8 mouse cellular contexts compared by ENCODE assay signal in genomic region chr1:91458223-91458861, GRCm38 (mm10). TPM values are rescaled to one million over a fixed set of nuclear protein-coding genes. Genes with fewer than 3 reads are reported as not detected.
DNase-seq lines count a peak whose midpoint lies in the region; ATAC-seq and TF ChIP-seq lines count a peak whose summit lies in the region.

No protein-coding gene starts in this region.

- 0 out of 2 replicates have a peak overlapping the region, but pooled peaks have one; percentile 39 for H3K27ac ChIP-seq in forebrain, embryonic 14.5 days (ENCODE audit: low read depth, low read length)
- peak overlapping the region; percentile 71; the same call in 1 of the 2 replicates for H3K27ac ChIP-seq in hindbrain, embryonic 12.5 days
- peak overlapping the region; percentile 96 for H3K27ac ChIP-seq in left cerebral cortex, adult 2 months

- H3K9me3 ChIP-seq in forebrain, embryonic 14.5 days (replicated peaks; ENCODE audit: control insufficient read depth, low read length), result no peaks in the 10 kb centered on the region
- H3K9me3 ChIP-seq in hindbrain, embryonic 12.5 days (replicated peaks), result no peaks in the 10 kb centered on the region

- H3K4me3 ChIP-seq in forebrain, embryonic 14.5 days (ENCODE audit: low read depth, low read length), result peak overlapping the region; percentile 66
- H3K4me3 ChIP-seq in hindbrain, embryonic 12.5 days, result peak overlapping the region; percentile 69
- peak overlapping the region; percentile 96 for H3K4me3 ChIP-seq in left cerebral cortex, adult 2 months

- peak overlapping the region; percentile 74 for H3K4me2 ChIP-seq in forebrain, embryonic 14.5 days (ENCODE audit: low read length)
- peak overlapping the region; percentile 71 for H3K4me2 ChIP-seq in hindbrain, embryonic 12.5 days (replicated peaks)

- intact Hi-C loops in left cerebral cortex, adult 2 months (cut with DNase I), result loop anchor here (10.0 kb wide), 1 partner anchor 254 kb away; no protein-coding TSS in a partner anchor

- WGBS in forebrain, embryonic 14.5 days, result 13% methylated on average over 8 of the region's 8 CpGs
- 29% methylated on average over 8 of the region's 8 CpGs for WGBS in hindbrain, embryonic 12.5 days

- no peak for TF ChIP-seq CTCF in brain, embryonic 14.5 days (IDR thresholded peaks at IDR 0.05; ENCODE audit: borderline replicate concordance, extremely low read depth, insufficient read depth, insufficient read length)
- no peak for TF ChIP-seq CTCF in left cerebral cortex, adult 2 months (IDR thresholded peaks at IDR 0.05)

- DNase-seq in CD4-positive, CD25-positive, alpha-beta regulatory T cell, adult 2 months (ENCODE audit: low read depth, low spot score), result peak; percentile 47
- DNase-seq in brain, embryonic 14.5 days (ENCODE audit: low read depth), result peak; percentile 91
- DNase-seq in forebrain, embryonic 14.5 days (ENCODE audit: low spot score), result peak; percentile 86
- peak; percentile 59 to 70 for DNase-seq in left cerebral cortex, adult 2 months (ENCODE audit: extremely low spot score in 1 of 2, low spot score in 2 of 2)
- peak; percentile 82 to 90 for DNase-seq in lung, postnatal 4 days
- DNase-seq in splenic B cell, adult 2 months (ENCODE audit: low read depth, low spot score), result peak; percentile 15

- no peak for ATAC-seq in CD4-positive, CD25-positive, alpha-beta regulatory T cell, adult 4 months
- peak; percentile 6 for ATAC-seq in forebrain, embryonic 14.5 days
- ATAC-seq in hindbrain, embryonic 12.5 days (ENCODE audit: low FRiP score), result peak; percentile 10; the same call in 1 of the 2 replicates

- H3K9ac ChIP-seq in forebrain, embryonic 14.5 days (ENCODE audit: low read length), result peak overlapping the region; percentile 64
- peak overlapping the region; percentile 63 for H3K9ac ChIP-seq in hindbrain, embryonic 12.5 days

- no peak for TF ChIP-seq POLR2A in brain, embryonic 14.5 days (IDR thresholded peaks at IDR 0.05; ENCODE audit: borderline replicate concordance, extremely low read depth, insufficient read depth, insufficient read length, poor library complexity, severe bottlenecking)

- peaks cover 24% of the 10 kb centered on the region for H3K4me1 ChIP-seq in forebrain, embryonic 14.5 days (ENCODE audit: control insufficient read depth, insufficient read depth, low read length)
- peaks cover 42% of the 10 kb centered on the region for H3K4me1 ChIP-seq in hindbrain, embryonic 12.5 days

- H3K36me3 ChIP-seq in forebrain, embryonic 14.5 days (ENCODE audit: control insufficient read depth, insufficient read depth, low read length), result no peaks in the 10 kb centered on the region
- no peaks in the 10 kb centered on the region for H3K36me3 ChIP-seq in hindbrain, embryonic 12.5 days
- no peaks in the 10 kb centered on the region for H3K36me3 ChIP-seq in splenic B cell, adult 2 months (ENCODE audit: control insufficient read depth, insufficient read depth, low read length, poor library complexity, severe bottlenecking)

- no peaks in the 10 kb centered on the region for H3K27me3 ChIP-seq in forebrain, embryonic 14.5 days (replicated peaks; ENCODE audit: control insufficient read depth, insufficient read depth, low read length)
- peaks cover 13% of the 10 kb centered on the region; the same call in 1 of the 2 replicates for H3K27me3 ChIP-seq in hindbrain, embryonic 12.5 days
- no peaks in the 10 kb centered on the region for H3K27me3 ChIP-seq in splenic B cell, adult 2 months (ENCODE audit: control insufficient read depth, insufficient read depth, low read length, poor library complexity, severe bottlenecking)

RNA-seq across cellular contexts. Expression of gene Per2, which starts 0.8 kb away (rescaled TPM):
- 1 to 10 TPM; 1.9 to 2.1 TPM for polyA plus RNA-seq in CD4-positive, CD25-positive, alpha-beta regulatory T cell, adult 4 months (2017; shearing (Covaris generic))
- 8.9 and 9.4 TPM in 2 replicates for polyA plus RNA-seq in brain, embryonic 14.5 days (2012; rRNA removed)
- 2.6 and 4.5 TPM in 2 replicates for polyA plus RNA-seq in forebrain, embryonic 14.5 days (2014; fragmentation: Nextera tagmentation; extraction: Ambion mirVana)
- 3.6 and 3.8 TPM in 2 replicates for polyA plus RNA-seq in hindbrain, embryonic 12.5 days (2016; fragmentation: Nextera tagmentation; extraction: Ambion mirVana)
- total RNA-seq in left cerebral cortex, adult 2 months (2021), result 10 to 100 TPM; 24.8 to 54.6 TPM

RNA-seq across cellular contexts. Expression of gene Traf3ip1, which starts 36.1 kb away (rescaled TPM):
- 1 to 10 TPM; 3.5 to 5.2 TPM for polyA plus RNA-seq in CD4-positive, CD25-positive, alpha-beta regulatory T cell, adult 4 months (2017; shearing (Covaris generic))
- polyA plus RNA-seq in brain, embryonic 14.5 days (2012; rRNA removed), result 18.3 and 20.1 TPM in 2 replicates
- polyA plus RNA-seq in forebrain, embryonic 14.5 days (2014; fragmentation: Nextera tagmentation; extraction: Ambion mirVana), result 6.1 and 6.5 TPM in 2 replicates
- 12.9 and 13.0 TPM in 2 replicates for polyA plus RNA-seq in hindbrain, embryonic 12.5 days (2016; fragmentation: Nextera tagmentation; extraction: Ambion mirVana)
- total RNA-seq in left cerebral cortex, adult 2 months (2021), result 10 to 100 TPM; 15.8 to 16.5 TPM

RNA-seq across cellular contexts. Expression of gene Hes6, which starts 44.5 kb away (rescaled TPM):
- polyA plus RNA-seq in CD4-positive, CD25-positive, alpha-beta regulatory T cell, adult 4 months (2017; shearing (Covaris generic)), result 10 to 100 TPM; 11.4 to 12.5 TPM
- polyA plus RNA-seq in brain, embryonic 14.5 days (2012; rRNA removed), result 144 and 245 TPM in 2 replicates
- 217 and 240 TPM in 2 replicates for polyA plus RNA-seq in forebrain, embryonic 14.5 days (2014; fragmentation: Nextera tagmentation; extraction: Ambion mirVana)
- 274 and 304 TPM in 2 replicates for polyA plus RNA-seq in hindbrain, embryonic 12.5 days (2016; fragmentation: Nextera tagmentation; extraction: Ambion mirVana)
- total RNA-seq in left cerebral cortex, adult 2 months (2021), result 10 to 100 TPM; 13.4 to 14.6 TPM

RNA-seq across cellular contexts. Expression of gene Ilkap, which starts 59.7 kb away (rescaled TPM):
- 10 to 100 TPM; 30.3 to 36.3 TPM for polyA plus RNA-seq in CD4-positive, CD25-positive, alpha-beta regulatory T cell, adult 4 months (2017; shearing (Covaris generic))
- polyA plus RNA-seq in brain, embryonic 14.5 days (2012; rRNA removed), result 118 and 128 TPM in 2 replicates
- 151 and 162 TPM in 2 replicates for polyA plus RNA-seq in forebrain, embryonic 14.5 days (2014; fragmentation: Nextera tagmentation; extraction: Ambion mirVana)
- polyA plus RNA-seq in hindbrain, embryonic 12.5 days (2016; fragmentation: Nextera tagmentation; extraction: Ambion mirVana), result 147 and 148 TPM in 2 replicates
- 10 to 100 TPM; 59.8 to 64.8 TPM for total RNA-seq in left cerebral cortex, adult 2 months (2021)

Comparison
In these comparisons a context has a peak if more than half of its experiments do, and no peak if none do; other contexts are left out.
1. DNase-seq: peak in every context shown above with its lines; median percentile 91 in brain, embryonic 14.5 days; 86 in forebrain, embryonic 14.5 days; 86 in lung, postnatal 4 days; 64 in left cerebral cortex, adult 2 months; 47 in CD4-positive, CD25-positive, alpha-beta regulatory T cell, adult 2 months; 15 in splenic B cell, adult 2 months.
2. H3K27ac ChIP-seq: peak in every context shown above with its lines; median percentile 96 in left cerebral cortex, adult 2 months; 71 in hindbrain, embryonic 12.5 days; 39 in forebrain, embryonic 14.5 days.
3. RNA of gene Hes6, which starts 44.5 kb away (polyA plus RNA-seq): 274 to 304 TPM in hindbrain, embryonic 12.5 days, 217 to 240 TPM in forebrain, embryonic 14.5 days and 144 to 245 TPM in brain, embryonic 14.5 days; 11.4 to 12.5 TPM in CD4-positive, CD25-positive, alpha-beta regulatory T cell, adult 4 months; every median in the first group is over 10 times any median in the second.
4. Peak in every context shown above with its lines, with median percentiles within 50 percentile points of each other: H3K4me3 ChIP-seq.